ENCODE assay signal across 27 mouse cellular contexts in the genomic region with DNA sequence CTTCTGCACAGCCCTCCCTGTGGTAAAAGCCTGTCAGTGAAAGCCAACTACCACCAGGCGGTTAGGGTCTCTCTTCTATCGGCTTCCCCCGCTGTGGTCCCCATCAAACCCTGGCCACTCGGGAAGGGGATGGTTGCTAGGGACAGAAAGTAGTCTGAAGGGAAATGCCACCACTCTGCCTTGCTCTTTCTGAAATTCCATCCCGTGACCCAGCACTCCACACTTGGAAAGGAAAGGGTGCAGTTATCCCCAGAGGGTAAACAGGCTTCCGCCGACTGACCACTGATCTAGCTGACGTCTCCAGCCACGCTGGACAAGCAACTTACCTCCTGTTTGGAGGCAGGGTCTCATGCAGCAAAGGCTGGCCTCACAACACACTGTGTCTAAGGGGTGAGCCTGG.
"Had no signal": no experiment of that assay in that cellular context is flagged by ENCODE, and none has a peak within 500 bp of the region (broad histone marks: within the 10 kb centered on the region; RNA-seq: fewer than 3 reads in every experiment).

No protein-coding gene starts in this region.

- DNase-seq: cerebellum, adult 2 months; cerebellum, adult 8-10 months; cerebellum, adult 9-10 months; cerebellum, adult 9-11 months; cerebellum, postnatal 10 days; cerebellum, postnatal 14 days; cerebellum, postnatal 36 days; embryo, embryonic 11 days; forebrain, postnatal 0 days; gastrocnemius, adult 2 months; gastrocnemius, postnatal 10 days; gastrocnemius, postnatal 14 days; gastrocnemius, postnatal 25 days; gastrocnemius, postnatal 36 days; heart, adult 11 months; heart, adult 18-20 months had no signal

- H3K36me3 ChIP-seq: embryonic facial prominence, embryonic 10.5 days; embryonic facial prominence, embryonic 12.5 days; embryonic facial prominence, embryonic 13.5 days; embryonic facial prominence, embryonic 15.5 days; forebrain, embryonic 10.5 days; forebrain, embryonic 12.5 days; forebrain, embryonic 15.5 days had no signal

- H3K9me3 ChIP-seq: embryonic facial prominence, embryonic 10.5 days; embryonic facial prominence, embryonic 12.5 days; embryonic facial prominence, embryonic 13.5 days; embryonic facial prominence, embryonic 15.5 days; forebrain, embryonic 10.5 days; forebrain, embryonic 12.5 days; forebrain, embryonic 13.5 days; forebrain, embryonic 15.5 days had no signal

- H3K27ac ChIP-seq: embryonic facial prominence, embryonic 10.5 days; embryonic facial prominence, embryonic 12.5 days; embryonic facial prominence, embryonic 13.5 days; embryonic facial prominence, embryonic 15.5 days; forebrain, embryonic 10.5 days; forebrain, embryonic 12.5 days; forebrain, embryonic 13.5 days; forebrain, embryonic 15.5 days; gastrocnemius, adult 2 months had no signal

- H3K4me3 ChIP-seq: embryonic facial prominence, embryonic 10.5 days; embryonic facial prominence, embryonic 12.5 days; embryonic facial prominence, embryonic 13.5 days; embryonic facial prominence, embryonic 15.5 days; erythroblast, embryonic 14.5 days; forebrain, embryonic 10.5 days; forebrain, embryonic 12.5 days; forebrain, embryonic 13.5 days; forebrain, embryonic 15.5 days; gastrocnemius, adult 2 months had no signal

- H3K9ac ChIP-seq: embryonic facial prominence, embryonic 12.5 days; embryonic facial prominence, embryonic 13.5 days; embryonic facial prominence, embryonic 15.5 days; forebrain, embryonic 12.5 days; forebrain, embryonic 13.5 days; forebrain, embryonic 15.5 days; forebrain, postnatal 0 days had no signal

- ATAC-seq: forebrain, embryonic 13.5 days; forebrain, embryonic 14.5 days; forebrain, embryonic 15.5 days; forebrain, embryonic 16.5 days; forebrain, postnatal 0 days had no signal

- H3K4me2 ChIP-seq: embryonic facial prominence, embryonic 12.5 days; embryonic facial prominence, embryonic 13.5 days; embryonic facial prominence, embryonic 15.5 days; forebrain, embryonic 12.5 days; forebrain, embryonic 13.5 days; forebrain, embryonic 15.5 days had no signal
